Mouse (Mus musculus) frontal cortex, postnatal 10 days (tissue): ENCODE measurements around the gene Serinc5.

ENCODE experiments used
- DNase-seq, 2 experiments: peaks; one replicate each; pipeline ENCODE4 v3.0.0; 2022; ENCODE audit warnings: low spot score in 2 of 2, mixed read lengths in 1 of 2

Serinc5 gene

DNA sequence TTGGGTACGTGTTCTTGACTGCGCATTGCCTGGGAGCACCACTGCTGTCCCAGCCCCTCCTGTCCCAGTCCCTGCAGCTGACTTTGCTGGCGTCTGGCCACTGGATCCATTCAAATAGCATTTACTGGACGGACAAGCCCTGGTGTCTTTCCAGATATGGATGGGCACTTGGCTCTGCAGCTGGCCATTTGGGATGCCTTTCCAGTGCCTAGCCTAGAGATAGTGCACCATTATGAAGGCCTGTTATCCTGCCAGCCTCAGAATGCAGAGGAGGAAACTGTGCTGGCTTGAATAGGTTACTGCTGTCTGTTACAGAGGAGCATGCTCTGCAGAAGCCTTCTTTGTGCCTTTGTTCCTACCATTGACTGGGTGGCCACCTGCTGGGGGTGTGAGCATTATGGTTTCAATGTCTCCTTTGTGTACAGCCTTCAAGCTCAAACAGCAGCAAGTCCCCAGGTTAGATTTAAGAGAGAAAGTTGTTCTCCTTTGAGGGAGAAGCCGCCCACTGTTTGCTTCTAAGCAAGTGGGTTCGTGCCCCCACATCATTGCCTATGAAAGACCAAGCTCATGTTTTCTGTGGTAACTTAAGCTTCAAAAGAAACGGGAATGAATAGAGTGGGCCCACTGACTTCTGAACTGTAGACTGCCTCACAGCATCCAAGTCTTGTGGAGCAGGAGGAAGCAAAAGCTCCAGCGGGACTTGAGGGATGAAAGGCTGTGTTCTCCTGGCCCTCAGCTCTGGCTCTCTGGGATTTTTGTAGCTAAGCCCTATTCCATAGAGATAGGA is 92.5 kb downstream of the Serinc5 start:
- DNase-seq: peak; percentile 51 to 55

DNA sequence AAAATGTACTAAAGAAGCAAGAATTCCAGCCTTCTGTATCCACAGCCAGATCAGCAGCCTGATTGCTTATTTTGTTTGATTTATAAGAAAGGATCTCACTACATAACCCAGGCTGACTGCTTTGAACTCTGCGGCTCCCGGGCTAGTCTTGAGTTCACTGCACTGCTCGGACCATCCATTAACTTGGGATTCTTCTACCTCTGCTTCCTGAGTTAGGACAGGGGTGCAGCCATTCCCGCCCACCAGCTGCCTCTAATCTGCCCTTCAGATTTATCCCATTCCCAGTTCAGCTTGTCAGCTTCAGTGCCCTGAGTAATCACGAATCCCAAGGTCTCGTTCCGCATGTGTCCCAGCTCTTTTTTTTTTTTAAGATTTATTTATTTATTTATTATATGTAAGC is 93.3 kb downstream of the Serinc5 start:
- DNase-seq: no peak

DNA sequence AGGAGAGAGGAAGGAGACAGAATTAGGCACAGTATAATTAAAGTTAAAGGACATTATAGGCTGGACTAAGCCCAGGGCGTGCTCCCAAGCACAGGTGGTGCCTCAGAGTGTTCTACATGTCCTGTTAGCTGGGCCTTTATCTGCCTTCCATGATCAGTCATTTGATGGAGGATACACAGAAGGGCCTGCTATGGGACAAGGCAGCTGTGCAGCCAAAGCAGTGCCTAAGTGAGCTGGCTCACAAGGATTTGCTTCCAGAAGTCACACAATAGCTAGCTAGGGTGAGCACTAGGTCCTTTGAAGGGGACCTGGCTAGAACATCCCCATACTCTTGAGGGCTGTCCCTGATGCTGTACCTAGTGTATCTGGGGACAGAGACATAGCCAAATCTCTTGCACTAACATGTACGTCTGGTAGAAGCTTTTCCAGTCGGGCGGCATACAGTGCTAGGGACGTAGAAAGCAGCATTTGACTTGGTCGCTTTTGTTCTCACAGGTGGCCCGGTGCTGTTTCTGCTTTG is 94.2 kb downstream of the Serinc5 start:
- no peak for DNase-seq

DNA sequence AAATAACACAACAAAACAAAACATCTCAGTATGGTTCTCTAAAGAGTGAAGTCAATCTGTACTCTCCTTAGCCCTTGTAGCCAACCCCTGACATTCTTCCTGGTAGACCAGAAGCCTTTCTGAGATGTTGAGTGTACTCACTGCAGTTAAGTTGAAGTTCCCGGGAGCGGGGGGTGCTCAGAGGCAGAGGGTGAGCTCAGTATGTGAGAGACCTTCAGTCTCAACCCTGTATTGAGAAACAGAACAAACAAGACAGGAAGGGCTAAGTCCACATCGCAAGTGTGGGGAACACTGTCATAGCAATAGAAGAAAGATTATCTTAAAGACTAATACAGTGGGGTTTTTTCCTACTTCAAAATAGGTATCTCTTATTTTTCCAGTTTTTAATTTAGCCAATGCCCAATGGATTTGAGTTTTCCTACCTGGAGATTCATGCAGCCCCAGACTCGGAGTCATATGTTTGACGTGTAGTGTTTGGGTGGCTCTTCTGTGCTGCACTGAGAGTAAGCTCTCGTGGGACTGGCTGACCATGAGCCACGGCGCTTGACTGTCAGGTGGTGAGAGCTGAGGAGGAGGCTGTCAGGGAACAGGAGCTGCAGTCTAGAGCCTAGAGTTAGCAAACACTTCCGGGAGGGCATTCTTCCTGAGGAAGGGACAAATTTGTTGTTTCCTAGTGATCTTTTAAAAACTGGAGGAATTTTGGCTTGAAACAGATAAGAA is 95.6 kb downstream of the Serinc5 start:
- DNase-seq: no peak

DNA sequence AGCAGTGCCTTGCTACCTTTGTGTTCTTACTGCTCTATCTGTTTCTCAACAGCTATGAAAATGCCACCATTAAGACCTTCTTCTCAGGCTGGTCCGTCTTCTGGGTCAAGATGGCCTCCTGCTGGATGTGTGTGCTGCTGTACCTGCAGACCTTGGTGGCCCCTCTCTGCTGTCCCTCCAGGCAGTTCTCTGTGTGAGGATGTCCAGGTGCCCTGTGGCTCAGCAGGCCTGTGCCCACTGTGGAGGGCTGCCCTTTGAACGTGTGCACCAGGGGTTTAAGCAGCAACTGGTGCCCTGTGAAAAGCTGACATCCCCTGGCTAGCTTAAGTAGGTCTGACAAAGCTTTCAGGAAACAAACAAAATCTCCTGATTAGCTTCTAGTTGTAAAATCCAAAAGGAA is 97.0 kb downstream of the Serinc5 start:
- no peak for DNase-seq

DNA sequence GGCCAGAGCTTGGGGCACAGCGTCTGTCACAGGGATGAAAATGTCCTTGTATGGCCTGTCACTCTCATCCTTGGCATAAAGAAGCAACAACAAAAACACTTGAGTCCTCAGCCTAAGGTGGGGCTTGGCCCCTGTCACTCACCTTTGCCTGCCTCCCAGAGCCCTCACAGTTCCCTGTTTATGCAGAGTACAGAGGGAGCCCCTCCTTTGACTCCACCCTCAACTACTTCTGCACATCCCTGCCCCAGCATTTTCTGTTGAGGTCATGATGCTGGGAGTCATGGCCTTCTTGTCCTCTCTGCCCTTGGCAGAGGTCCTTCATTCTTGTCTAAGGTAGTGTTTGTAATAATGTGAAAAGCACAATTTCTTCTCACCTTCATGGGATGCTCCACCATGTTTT is 97.6 kb downstream of the Serinc5 start:
- DNase-seq: no peak

DNA sequence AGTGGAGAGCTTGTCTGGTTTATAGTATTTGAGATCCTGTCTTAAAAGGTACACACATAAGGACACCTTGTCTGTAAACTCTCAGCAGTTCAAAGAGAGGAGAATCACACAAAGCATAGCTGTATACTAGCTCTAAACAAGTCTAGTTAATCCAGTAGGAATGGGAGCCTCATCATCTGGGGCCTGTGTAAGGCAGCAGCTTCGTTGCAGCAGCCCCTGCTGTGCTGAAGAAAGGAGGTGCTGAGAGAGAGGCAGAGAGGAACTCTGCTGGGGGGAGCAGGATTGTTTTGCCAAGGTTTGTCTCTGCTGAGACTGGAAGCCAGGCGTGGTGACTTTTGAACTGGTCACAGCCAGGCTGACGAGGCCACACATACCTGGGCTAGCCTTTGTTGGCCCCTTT is 98.6 kb downstream of the Serinc5 start:
- DNase-seq: no peak

DNA sequence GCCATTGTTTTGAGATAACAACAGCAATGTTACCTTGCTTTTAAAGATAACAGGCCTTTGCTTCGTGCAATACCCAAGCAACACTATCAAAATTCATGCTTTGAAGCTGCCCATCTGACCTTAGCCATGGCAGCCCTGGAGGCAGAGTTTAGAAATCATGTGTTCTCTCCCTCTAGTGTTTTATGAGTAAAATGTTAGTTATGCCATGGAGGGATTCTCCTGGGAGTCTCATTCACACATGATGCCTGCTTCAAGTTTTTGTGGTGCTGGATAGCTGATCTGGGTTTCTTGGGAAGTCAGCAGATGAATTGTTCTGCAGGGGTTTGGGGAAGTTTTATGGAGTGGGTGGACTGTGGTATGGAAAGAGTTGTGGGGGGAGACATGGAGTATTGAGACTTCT is 99.5 kb downstream of the Serinc5 start:
- no peak for DNase-seq

DNA sequence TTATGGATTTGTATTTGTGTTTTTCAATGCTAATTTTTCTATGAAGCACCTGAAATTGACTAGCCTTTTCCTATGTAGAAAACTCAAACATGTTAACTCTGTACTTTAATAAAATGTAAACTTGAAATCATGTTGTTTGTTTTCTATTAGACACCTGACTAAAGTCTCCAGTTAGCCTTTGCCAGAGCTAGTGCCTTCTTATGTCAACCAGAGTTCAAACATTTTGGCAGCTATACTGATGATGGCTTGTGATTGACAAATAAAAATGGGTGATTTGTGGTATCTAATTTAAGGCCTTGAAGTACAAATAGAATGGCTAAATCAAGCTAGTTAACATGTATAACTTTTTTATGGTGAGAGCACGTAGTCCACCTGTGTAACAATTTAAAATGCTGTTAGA is 100.9 kb downstream of the Serinc5 start:
- no peak for DNase-seq

DNA sequence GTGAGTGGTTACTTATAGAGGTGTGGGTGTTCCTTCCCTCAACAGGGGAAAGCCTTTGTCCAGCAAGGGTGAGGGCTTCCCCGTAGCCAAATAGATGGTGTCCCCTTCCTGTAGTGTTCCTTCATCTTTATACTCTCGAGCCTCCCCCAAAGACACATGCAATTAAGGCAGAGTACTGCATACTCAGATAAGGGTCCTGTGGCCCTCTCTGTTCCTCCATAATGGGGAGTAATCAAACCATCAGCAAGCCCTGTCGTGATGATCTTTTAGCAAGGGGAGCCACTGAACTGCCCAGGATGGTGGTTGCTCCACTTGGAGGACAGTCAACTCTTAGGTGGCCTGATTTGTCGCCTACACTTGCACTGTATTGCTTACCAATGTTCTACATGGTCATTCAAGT is 101.7 kb downstream of the Serinc5 start:
- no peak for DNase-seq

DNA sequence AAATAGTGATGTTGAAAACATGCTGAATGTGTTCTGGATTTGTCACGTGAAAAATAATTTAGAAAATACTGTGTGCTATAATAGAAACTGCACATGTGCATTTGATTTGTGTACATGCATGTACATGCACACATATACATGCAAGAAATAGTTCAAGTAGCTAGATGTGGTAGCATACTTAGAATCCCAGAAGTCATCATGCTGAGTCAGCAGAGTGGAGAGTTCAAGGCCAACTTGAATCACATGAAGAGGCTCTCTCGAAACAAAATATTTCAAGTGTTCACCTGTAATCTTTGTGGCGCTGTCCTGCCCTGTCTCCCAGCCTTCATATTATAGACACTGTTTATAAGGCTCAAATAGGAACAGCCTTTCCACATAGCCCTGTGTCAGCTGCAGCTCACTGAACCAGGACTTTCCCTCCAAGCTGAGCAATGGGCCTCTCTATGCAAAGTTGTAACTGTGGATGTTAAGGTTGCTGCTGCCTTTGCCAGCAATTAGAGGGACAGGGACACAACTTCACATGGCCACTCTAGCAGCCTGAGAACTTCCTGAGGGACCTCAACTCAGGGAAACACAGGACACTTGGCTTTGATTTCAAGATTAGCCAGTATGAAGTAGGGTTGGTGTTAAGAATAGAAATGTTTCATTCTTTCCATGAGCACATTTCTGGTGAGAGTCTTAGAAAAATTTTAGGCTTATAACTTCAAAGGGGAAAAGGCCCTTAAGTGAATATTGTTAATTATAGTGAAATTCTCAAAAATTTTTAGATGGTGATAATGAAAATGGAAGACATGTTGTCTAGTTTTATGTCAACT is 107.2 kb downstream of the Serinc5 start:
- DNase-seq: no peak

DNA sequence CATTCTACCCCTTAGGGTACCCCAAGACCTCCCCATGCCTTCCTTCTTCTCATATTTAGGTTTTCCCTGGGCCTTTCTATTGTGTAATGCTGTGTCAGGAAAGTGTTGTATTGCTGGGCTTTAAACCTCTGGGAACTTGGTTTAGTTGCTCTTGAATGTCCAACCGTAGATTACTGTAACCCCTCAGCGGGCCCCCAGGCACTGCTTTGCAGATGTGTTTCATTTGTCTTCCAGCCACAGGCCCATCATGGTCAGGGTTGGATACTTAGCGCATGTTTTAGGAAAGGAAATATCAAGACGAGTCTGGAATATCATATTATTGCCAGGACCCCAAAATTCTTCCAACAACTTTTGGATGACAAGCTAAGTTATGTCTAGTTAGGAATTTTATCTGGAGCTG is 110.1 kb downstream of the Serinc5 start:
- no peak for DNase-seq

DNA sequence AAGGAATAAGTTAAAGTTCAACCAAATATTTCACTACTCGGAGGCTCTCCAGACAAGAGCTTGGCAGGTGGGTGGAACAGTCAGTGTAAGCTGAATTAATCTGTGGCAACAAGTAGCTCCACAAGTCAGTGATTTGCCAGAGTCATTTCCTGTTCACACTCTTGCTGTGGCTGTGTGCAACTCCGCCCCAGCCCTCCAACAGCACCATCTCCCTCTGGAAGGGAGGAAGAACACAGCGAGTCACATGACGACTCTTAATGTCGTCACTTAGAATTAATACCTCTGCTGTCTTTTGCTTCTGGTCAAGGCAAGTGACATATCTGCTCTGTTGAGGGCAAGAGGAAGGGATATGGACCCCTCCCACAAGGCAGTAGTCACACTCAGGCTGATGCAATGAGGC is 111.5 kb downstream of the Serinc5 start:
- peak in 1 of 2 experiments; percentile 1 for DNase-seq

DNA sequence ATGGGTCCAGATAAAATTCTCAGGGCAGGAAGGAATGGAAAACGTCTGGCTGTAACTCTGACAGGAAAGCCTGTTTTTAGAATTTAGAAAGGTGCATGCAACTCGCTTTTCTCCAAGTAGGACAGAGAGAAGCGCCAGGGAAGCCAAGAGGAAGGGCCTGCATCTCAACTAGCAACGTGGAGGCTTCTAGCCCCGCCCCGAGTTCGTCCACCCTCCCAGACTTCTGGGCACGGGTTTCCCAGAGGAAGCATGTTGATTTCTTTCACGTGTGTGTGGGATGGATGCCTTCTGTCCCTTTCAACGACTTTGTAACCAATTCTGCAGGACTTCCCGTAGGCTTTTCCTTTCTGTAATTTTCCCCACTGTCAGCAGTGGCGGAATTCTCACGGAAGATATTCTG is 118.9 kb downstream of the Serinc5 start:
- DNase-seq: no peak

DNA sequence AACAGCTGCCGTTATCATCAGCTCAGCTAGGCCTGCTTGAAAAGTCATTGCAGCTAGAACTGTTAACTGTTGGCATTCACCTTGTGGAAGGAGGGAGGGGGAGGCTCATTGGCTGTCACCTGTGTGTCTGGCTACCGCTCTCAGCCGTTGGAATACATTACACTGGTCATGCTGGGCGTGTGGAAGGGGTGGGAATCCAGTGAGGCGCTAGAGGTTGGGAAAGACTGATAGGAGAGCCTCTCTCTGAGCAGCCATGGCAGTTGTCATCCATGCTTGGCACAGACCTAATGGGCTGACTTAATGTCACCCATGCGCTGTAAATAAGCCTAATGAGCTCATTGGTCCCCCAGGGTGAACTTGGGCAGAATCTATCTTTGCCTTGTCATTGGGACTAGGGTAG is 120.9 kb downstream of the Serinc5 start:
- no peak for DNase-seq

DNA sequence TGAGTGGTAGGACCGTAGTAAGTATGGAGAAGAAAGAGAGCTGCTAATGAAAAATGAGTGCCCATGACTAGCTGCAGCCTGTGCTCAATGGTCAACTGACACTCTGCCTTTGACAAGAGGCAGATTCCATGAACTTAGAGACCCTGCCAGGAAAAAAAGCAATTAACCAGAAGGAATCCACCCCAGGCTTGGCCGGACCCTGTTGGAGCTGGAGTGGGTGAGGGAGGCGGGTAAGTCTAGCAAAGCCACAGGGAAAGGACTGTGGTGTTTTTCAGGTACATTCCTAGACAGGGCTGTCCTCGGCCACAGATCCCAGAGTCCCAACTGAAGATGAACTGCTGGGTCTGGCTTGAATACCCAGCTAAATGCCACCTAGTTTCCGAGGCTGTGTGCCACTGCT is 121.9 kb downstream of the Serinc5 start:
- no peak for DNase-seq

DNA sequence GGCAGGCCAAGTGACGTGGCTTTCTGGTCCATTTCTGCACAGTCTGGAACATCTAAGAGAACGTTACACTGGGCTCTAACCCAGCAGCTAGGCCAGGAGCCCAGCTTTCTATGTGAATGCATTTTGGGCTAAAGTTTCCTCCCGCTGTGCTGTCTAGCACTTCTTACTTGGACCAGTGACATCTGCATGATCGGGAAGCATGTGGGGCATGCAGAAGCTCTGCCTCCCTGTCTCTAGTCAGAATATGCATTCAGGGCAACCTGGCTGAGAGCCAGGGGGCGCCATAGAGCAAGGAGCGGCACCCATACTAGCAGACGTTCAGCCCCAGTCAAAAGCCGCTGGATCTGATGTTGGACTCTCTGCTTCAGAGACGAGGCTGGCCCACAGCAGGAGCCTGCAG is 122.4 kb downstream of the Serinc5 start:
- DNase-seq: peak in 1 of 2 experiments; percentile 46

DNA sequence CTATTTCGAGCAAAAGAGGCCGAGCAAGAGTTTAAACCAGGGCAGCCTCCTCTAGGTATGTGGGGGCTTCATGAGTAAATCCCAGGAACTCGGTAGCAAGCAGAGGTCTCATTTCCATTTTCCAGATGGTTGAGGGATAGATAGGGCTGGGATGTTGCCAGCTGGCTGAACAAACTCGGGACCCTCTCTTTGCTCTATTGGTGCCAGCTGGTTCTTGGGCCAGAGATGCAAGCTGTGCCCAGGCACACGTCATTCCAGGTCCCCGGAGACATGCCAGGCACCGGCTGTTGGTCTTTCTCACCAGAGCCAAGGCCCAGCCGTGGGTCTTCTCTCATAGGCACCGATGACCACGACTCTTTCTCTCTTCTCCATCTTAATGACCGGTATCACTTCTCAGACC is 122.8 kb downstream of the Serinc5 start:
- DNase-seq: peak in 1 of 2 experiments; percentile 50

DNA sequence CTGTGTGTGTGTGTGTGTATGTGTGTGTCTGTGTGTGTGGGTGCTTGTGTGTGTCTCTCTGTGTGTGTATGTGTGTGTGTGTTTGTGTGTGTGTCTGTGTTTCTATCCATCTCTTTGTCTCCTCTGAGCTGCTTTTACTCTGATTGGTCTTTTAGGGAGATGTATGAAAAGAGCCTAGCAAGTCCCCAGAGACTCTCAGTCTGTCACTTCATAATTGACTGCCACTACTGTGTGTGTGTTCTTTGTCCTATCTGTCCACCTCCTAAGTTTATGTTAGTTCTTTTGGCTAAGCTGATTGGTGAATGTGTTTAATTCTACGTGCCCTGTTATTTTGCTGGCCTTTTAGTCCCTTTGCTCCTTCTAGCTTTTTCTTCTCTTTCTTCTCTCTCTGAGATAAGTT is 124.8 kb downstream of the Serinc5 start:
- DNase-seq: no peak

DNA sequence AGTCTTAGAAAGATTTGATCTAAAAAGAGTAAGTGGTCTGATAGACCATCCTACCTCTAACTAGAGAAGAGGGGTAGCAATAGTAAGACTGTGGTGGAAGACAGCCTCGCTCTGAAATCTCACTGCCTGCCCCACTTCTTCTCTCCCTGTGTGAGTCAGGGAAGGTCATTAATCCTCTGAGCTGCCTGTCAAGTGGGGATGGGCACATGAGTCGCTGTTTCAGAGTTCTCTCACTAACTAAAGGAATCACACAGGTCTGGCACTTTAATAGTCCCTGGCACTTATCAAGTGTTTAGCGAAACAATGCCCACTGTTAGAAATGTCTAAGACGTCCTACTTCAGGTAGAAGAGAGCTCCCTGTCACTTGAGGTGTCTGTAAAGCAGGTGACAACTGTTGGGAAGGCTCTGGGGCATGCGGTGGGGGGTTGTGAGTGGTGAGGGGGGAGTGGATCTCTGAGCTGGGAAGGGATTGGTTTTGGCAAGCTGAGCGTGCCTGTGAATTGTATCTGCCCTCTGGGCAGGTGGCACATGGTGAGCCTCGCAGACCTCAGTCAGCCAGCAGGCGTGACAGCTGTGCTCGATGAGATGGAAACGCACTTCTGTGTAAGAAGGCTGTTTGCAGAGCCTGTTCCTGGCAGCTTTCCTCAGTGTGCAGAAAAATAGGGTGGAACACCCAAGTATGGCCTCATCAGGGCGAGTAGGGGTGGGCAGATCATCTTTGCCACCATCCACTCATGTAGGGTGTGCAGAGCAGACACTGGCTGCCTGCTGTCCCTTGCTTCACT is 125.8 kb downstream of the Serinc5 start:
- no peak for DNase-seq

DNA sequence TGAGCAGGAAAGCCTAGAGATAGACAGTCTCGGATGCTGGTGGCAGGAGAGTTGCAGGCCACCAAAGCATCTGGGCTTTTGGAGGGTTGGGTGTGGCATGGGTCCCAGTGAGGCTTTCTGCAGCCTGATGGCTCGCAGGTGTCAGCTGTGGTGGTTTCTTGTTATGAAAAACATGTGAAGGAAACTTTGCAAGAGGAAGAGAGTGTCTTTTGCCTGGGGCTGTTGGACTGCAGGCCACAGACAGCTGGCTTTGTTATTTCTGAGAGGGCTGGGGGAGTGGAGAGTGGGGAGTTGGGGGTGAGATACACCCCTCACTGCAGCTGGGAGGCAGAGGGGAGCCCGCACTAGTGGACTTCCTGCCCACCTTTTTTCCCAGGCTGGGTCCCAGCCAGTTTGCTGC is 127.9 kb downstream of the Serinc5 start:
- DNase-seq: no peak

DNA sequence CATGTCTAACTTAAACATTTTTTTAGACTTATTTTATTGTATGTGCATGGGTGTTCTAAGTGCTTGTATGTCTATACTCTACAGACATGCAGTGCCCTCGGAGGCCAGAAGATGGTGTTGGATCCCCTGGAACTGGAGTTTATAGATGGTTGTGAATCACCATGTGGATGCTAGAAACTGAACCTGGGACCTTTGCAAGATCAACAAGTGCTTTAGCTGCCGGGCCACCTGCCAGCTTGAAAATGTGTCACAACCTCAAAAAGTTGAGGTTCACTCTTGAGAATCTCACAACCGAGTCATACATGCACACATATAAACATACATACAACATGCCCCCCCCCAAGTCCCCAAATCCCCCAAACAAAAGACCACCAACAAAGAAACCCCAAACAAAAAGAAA is 129.0 kb downstream of the Serinc5 start:
- DNase-seq: no peak
